Mouse (Mus musculus): ENCODE results near the gene Drc7. TPM values are rescaled to one million over a fixed set of nuclear protein-coding genes. Genes with fewer than 3 reads are reported as not detected.

Gene Drc7
- total RNA-seq, 2 experiments from 2014 or later, result not detected

GRCm38 (mm10) chr8:95058661-95059060 lies 3.8 kb downstream of the Drc7 start:
- DNase-seq (ENCODE audit: low spot score in 2 of 2), result no peak

- DNase-seq (ENCODE audit: low spot score in 2 of 2), result no peak
Measured at GRCm38 (mm10) chr8:95059812-95060533, 5.1 kb downstream of the Drc7 start.

- no peak for DNase-seq (ENCODE audit: low spot score in 2 of 2)
Measured at GRCm38 (mm10) chr8:95064531-95064930, 9.6 kb downstream of the Drc7 start.

GRCm38 (mm10) chr8:95067582-95067981 lies 12.7 kb downstream of the Drc7 start:
- DNase-seq (ENCODE audit: low spot score in 2 of 2), result peak; percentile 65 to 74

GRCm38 (mm10) chr8:95075504-95075903 lies 20.6 kb downstream of the Drc7 start:
- no peak for DNase-seq (ENCODE audit: low spot score in 2 of 2)

GRCm38 (mm10) chr8:95076151-95076550 lies 21.2 kb downstream of the Drc7 start:
- no peak for DNase-seq (ENCODE audit: low spot score in 2 of 2)

- no peak for DNase-seq (ENCODE audit: low spot score in 2 of 2)
Measured at GRCm38 (mm10) chr8:95078055-95078454, 23.2 kb downstream of the Drc7 start.

GRCm38 (mm10) chr8:95079305-95079704 lies 24.4 kb downstream of the Drc7 start:
- DNase-seq (ENCODE audit: low spot score in 2 of 2), result no peak

GRCm38 (mm10) chr8:95080381-95081341 lies 25.8 kb downstream of the Drc7 start, which contains the start of gene Katnb1:
Katnb1 (plus strand) TSS chr8:95081186.
- peak; percentile 88 for DNase-seq (ENCODE audit: low spot score in 2 of 2)

- DNase-seq (ENCODE audit: low spot score in 2 of 2), result no peak
Measured at GRCm38 (mm10) chr8:95081650-95082049, 26.7 kb downstream of the Drc7 start.

GRCm38 (mm10) chr8:95084261-95084660 lies 29.4 kb downstream of the Drc7 start:
- no peak for DNase-seq (ENCODE audit: low spot score in 2 of 2)

- DNase-seq (ENCODE audit: low spot score in 2 of 2), result no peak
Measured at GRCm38 (mm10) chr8:95084744-95085431, 30.0 kb downstream of the Drc7 start.

GRCm38 (mm10) chr8:95085432-95086141 lies 30.7 kb downstream of the Drc7 start:
- DNase-seq (ENCODE audit: low spot score in 2 of 2), result no peak

GRCm38 (mm10) chr8:95093574-95093973 lies 38.7 kb downstream of the Drc7 start:
- no peak for DNase-seq (ENCODE audit: low spot score in 2 of 2)

GRCm38 (mm10) chr8:95099009-95099408 lies 44.1 kb downstream of the Drc7 start:
- DNase-seq (ENCODE audit: low spot score in 2 of 2), result peak; percentile 78 to 80

- DNase-seq (ENCODE audit: low spot score in 2 of 2), result no peak
Measured at GRCm38 (mm10) chr8:95101972-95102371, 47.1 kb downstream of the Drc7 start.

GRCm38 (mm10) chr8:95107306-95107705 lies 52.4 kb downstream of the Drc7 start:
- no peak for DNase-seq (ENCODE audit: low spot score in 2 of 2)

- no peak for DNase-seq (ENCODE audit: low spot score in 2 of 2)
Measured at GRCm38 (mm10) chr8:95112594-95112993, 57.7 kb downstream of the Drc7 start.

- DNase-seq (ENCODE audit: low spot score in 2 of 2), result no peak
Measured at GRCm38 (mm10) chr8:95113108-95113507, 58.2 kb downstream of the Drc7 start.

- DNase-seq (ENCODE audit: low spot score in 2 of 2), result no peak
Measured at GRCm38 (mm10) chr8:95113750-95114149, 58.8 kb downstream of the Drc7 start.

- DNase-seq (ENCODE audit: low spot score in 2 of 2), result no peak
Measured at GRCm38 (mm10) chr8:95123455-95123854, 68.6 kb downstream of the Drc7 start.

Data from adrenal gland, adult 18-20 months (tissue).